Mouse (Mus musculus) adrenal gland, adult 8-10 months (tissue): ENCODE data around the gene Ugt1a10. TPM values are rescaled to one million over a fixed set of nuclear protein-coding genes. Genes with fewer than 3 reads are reported as not detected.

Experiments
- DNase-seq: peaks from one replicate; pipeline ENCODE4 v3.0.0; 2022
- total RNA-seq, 4 experiments: library from RNA; stranded (reverse); gene quantifications; 2 replicates each; pipeline ENCODE4 v1.2.4; 2022

Gene Ugt1a10
- total RNA-seq, 4 experiments from 2014 or later: not detected

- no peak for DNase-seq
Measured at GRCm38 (mm10) chr1:88255989-88256754, 201.0 kb downstream of the Ugt1a10 start.

- no peak for DNase-seq
Measured at GRCm38 (mm10) chr1:88256886-88257663, 201.9 kb downstream of the Ugt1a10 start.

GRCm38 (mm10) chr1:88257681-88258080, 202.5 kb downstream of the Ugt1a10 start:
- no peak for DNase-seq

- no peak for DNase-seq
Measured at GRCm38 (mm10) chr1:88258361-88258760, 203.2 kb downstream of the Ugt1a10 start.

- no peak for DNase-seq
Measured at GRCm38 (mm10) chr1:88258881-88259642, 203.9 kb downstream of the Ugt1a10 start.

GRCm38 (mm10) chr1:88259643-88260024, 204.4 kb downstream of the Ugt1a10 start:
- DNase-seq: no peak

- DNase-seq: no peak
Measured at GRCm38 (mm10) chr1:88260114-88260513, 204.9 kb downstream of the Ugt1a10 start.

GRCm38 (mm10) chr1:88260604-88261377, 205.6 kb downstream of the Ugt1a10 start:
- DNase-seq: no peak

- DNase-seq: no peak
Measured at GRCm38 (mm10) chr1:88261706-88262105, 206.5 kb downstream of the Ugt1a10 start.

GRCm38 (mm10) chr1:88262255-88262654, 207.1 kb downstream of the Ugt1a10 start:
- DNase-seq: peak; percentile 81

- DNase-seq: no peak
Measured at GRCm38 (mm10) chr1:88262961-88263360, 207.8 kb downstream of the Ugt1a10 start.

GRCm38 (mm10) chr1:88263778-88264177, 208.6 kb downstream of the Ugt1a10 start:
- DNase-seq: no peak

GRCm38 (mm10) chr1:88264237-88264868, 209.2 kb downstream of the Ugt1a10 start:
- no peak for DNase-seq

- no peak for DNase-seq
Measured at GRCm38 (mm10) chr1:88264869-88265240, 209.7 kb downstream of the Ugt1a10 start.

- no peak for DNase-seq
Measured at GRCm38 (mm10) chr1:88266123-88266522, 210.9 kb downstream of the Ugt1a10 start.

- DNase-seq: no peak
Measured at GRCm38 (mm10) chr1:88267489-88267888, 212.3 kb downstream of the Ugt1a10 start.

- no peak for DNase-seq
Measured at GRCm38 (mm10) chr1:88268070-88268469, 212.9 kb downstream of the Ugt1a10 start.
